Mouse (Mus musculus): ENCODE measurements around the gene Rnf207. TPM values are rescaled to one million over a fixed set of nuclear protein-coding genes. Genes with fewer than 3 reads are reported as not detected.

Gene Rnf207
- polyA plus RNA-seq (2015; fragmentation: Nextera tagmentation; extraction: Ambion mirVana) = 2.9 and 3.3 TPM in 2 replicates

DNA sequence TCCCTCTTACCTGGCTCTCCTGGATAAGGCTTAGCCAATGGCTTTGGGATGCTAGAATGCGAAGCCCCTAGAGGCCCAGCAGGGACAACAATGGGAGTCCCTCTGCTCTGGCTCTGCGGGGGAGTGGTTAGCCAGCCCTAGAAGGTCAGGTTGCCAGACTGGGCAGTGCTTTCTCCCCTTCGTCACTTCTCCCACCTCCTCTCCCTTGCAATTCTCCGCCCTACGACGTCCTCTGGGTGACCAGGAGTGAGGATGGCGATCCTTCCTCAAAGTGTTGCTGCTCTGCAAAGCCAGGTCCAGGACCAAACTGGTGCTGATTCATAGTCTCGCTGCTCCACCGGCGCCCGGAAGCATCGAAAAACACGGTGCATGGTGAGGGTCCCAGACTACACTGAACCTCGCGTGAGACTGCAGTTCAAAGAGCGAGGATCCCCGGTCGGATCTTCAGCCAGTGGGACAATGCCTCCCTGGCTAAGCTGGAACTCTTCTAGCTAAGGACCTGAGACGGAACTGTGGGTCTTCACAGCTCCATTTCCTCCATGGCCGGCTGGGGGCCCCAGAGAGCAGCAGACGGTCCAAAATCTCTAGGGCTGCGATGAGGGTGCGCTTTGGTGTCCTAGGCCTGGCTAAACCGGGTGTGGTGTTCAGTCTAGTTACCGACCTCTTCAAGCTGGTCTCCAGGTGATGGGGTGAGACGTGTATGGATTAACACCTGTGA, at the start of gene Rnf207:
Rnf207 (minus strand) TSS at position 477 of the 718 bp plus-strand sequence.
- peaks cover 49% of the 10 kb centered on the region for H3K27me3 ChIP-seq
- peak within 1 kb of the TSS; percentile 45 for H3K4me2 ChIP-seq
- no peak for ATAC-seq (ENCODE audit: borderline replicate concordance, extremely low read depth, low FRiP score, low TSS enrichment)
- no peaks in the 10 kb centered on the region for H3K9me3 ChIP-seq
- whole genome bisulfite sequencing = 3% methylated on average over 26 of the region's 26 CpGs
- no peaks in the 10 kb centered on the region for H3K36me3 ChIP-seq
- H3K4me1 ChIP-seq = peaks cover 8% of the 10 kb centered on the region
- H3K9ac ChIP-seq = peak within 1 kb of the TSS; percentile 18; the same call in 1 of the 2 replicates
- no peak within 1 kb of the TSS for H3K27ac ChIP-seq
- peak within 1 kb of the TSS; percentile 12; the same call in 1 of the 2 replicates for H3K4me3 ChIP-seq

DNA sequence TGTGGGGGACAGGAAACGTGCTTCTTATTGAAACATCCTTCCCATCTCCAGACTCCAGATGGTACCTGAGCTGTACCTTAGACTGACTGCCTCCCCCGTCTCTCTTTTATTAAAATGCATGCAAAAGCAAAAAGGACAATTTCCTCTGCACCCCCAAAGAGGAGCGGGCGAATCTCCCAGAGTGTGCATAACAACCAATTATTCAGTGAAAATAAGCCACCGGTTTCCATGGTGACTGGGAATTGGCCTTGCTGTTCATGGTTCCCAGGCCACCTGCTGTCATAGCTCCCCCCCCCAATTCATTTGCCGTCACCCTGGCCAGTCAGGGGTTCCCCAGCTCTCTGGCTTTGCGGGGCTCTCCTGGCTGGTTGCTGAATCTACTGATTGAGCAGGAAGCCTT, 46.4 kb upstream of the Rnf207 start:
- H3K27me3 ChIP-seq = peaks cover 14% of the 10 kb centered on the region
- 74% methylated on average over 7 of the region's 7 CpGs for WGBS
- H3K4me1 ChIP-seq = no peaks in the 10 kb centered on the region
- ATAC-seq (ENCODE audit: borderline replicate concordance, extremely low read depth, low FRiP score, low TSS enrichment) = no peak
- H3K27ac ChIP-seq = no peak overlapping the region
- no peak overlapping the region for H3K9ac ChIP-seq
- no peak overlapping the region for H3K4me3 ChIP-seq
- no peaks in the 10 kb centered on the region for H3K9me3 ChIP-seq
- no peak overlapping the region for H3K4me2 ChIP-seq
- no peaks in the 10 kb centered on the region for H3K36me3 ChIP-seq

DNA sequence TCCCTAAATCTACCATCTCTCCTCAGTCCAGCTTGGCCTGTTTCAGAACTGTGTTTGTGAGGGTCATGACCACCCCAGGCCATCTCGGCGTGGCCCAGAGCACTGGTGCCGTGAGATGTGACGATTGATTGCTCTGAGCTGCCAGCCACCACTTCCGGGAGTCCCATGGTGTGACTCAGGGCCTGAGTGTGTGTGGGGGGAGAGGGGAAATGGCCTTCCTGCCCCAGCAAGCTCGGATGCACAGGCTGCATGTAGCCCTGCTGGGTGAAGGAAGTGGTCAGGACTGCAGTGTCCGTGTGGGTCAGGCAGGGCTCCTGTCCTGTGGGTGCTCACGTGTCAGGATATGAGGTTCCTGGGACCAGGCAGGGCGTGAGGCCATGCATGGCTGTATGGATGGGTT, 43.4 kb upstream of the Rnf207 start:
- H3K4me3 ChIP-seq = no peak overlapping the region
- WGBS = 31% methylated on average over 9 of the region's 9 CpGs
- no peak for ATAC-seq (ENCODE audit: borderline replicate concordance, extremely low read depth, low FRiP score, low TSS enrichment)

DNA sequence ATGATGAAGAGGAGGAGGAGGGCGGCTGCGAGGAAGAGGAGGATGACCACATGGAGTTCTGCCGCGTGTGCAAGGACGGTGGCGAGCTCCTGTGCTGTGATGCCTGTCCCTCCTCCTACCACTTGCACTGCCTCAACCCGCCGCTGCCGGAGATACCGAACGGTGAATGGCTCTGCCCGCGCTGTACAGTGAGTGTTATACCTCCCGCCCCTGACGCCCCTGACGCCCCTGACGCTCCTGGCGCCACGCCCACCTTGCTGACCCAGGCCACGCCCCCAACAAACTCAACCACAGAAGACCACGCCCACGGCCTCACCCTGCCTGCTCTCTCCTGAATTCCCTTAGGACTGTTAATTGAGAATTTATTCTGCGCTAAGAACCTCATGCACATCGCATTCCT, 42.1 kb upstream of the Rnf207 start:
- ATAC-seq (ENCODE audit: borderline replicate concordance, extremely low read depth, low FRiP score, low TSS enrichment) = peak; percentile 12; the same call in 1 of the 2 replicates
- no peaks in the 10 kb centered on the region for H3K9me3 ChIP-seq

More for the DNA sequence above, 43.4 kb upstream of the Rnf207 start:
- Histone ChIP-seq H3K27me3 (peaks cover 28% of the 10 kb centered on the region), H3K27ac (no peak overlapping the region), H3K36me3 (no peaks in the 10 kb centered on the region), H3K4me2 (no peak overlapping the region), H3K9ac (no peak overlapping the region), H3K9me3 (no peaks in the 10 kb centered on the region), H3K4me1 (no peaks in the 10 kb centered on the region)

DNA sequence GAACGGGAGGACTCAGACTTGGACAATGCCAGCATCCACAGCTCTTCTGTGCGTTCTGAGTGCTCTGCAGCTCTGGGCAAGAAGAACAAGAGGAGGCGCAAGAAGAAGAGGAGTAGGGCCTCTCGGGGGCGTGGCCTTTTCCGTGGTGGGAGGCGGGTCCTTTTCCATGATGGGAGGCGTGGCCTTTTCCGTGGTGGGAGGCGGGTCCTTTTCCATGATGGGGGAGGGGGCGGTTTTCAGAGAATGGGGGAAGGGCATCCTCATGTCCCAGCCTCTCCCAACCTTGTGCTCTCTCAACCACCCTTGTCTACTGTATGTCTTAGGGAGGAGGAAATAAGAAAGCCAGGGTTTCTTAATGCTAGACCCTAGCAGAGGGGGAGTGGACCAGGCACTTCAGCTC, 40.9 kb upstream of the Rnf207 start:
- no peak overlapping the region for H3K9ac ChIP-seq
- 10% methylated on average over 11 of the region's 11 CpGs for WGBS
- H3K4me2 ChIP-seq = no peak overlapping the region
- H3K27me3 ChIP-seq = peaks cover 28% of the 10 kb centered on the region
- H3K36me3 ChIP-seq = no peaks in the 10 kb centered on the region
- no peaks in the 10 kb centered on the region for H3K9me3 ChIP-seq
- no peak for ATAC-seq (ENCODE audit: borderline replicate concordance, extremely low read depth, low FRiP score, low TSS enrichment)
- no peaks in the 10 kb centered on the region for H3K4me1 ChIP-seq
- H3K27ac ChIP-seq = no peak overlapping the region
- H3K4me3 ChIP-seq = no peak overlapping the region

More for the DNA sequence above, 42.1 kb upstream of the Rnf207 start:
- Histone ChIP-seq H3K4me1 (no peaks in the 10 kb centered on the region), H3K9ac (no peak overlapping the region), H3K27ac (no peak overlapping the region), H3K4me2 (peak overlapping the region; percentile 36), H3K27me3 (peaks cover 28% of the 10 kb centered on the region), H3K36me3 (no peaks in the 10 kb centered on the region), H3K4me3 (no peak overlapping the region)
- WGBS = 5% methylated on average over 24 of the region's 24 CpGs

DNA sequence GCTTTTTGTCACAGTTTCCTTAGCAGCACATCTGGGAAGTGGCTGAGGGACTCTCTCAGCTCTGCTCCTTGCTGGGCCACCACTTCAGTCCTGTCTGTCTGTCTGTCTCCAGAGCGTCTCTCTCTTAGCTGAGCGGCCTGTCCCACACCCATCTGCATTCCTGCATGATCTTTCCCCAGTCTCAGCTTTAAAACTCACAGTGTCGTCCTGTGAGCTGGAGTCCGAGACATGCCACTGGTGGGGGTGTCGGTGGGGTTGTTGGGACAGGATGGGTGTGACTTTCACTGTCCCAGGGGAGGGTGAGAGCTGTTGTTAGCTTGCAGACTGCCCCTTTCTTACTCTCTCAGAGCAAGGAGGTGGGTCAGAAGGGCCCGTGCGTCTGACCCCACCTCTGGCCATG, 36.9 kb upstream of the Rnf207 start:
- Histone ChIP-seq H3K9me3 (no peaks in the 10 kb centered on the region), H3K27ac (no peak overlapping the region), H3K4me1 (no peaks in the 10 kb centered on the region), H3K4me2 (no peak overlapping the region), H3K27me3 (peaks cover 31% of the 10 kb centered on the region), H3K36me3 (no peaks in the 10 kb centered on the region), H3K9ac (no peak overlapping the region), H3K4me3 (no peak overlapping the region)
- WGBS = 72% methylated on average over 7 of the region's 7 CpGs
- no peak for ATAC-seq (ENCODE audit: borderline replicate concordance, extremely low read depth, low FRiP score, low TSS enrichment)

DNA sequence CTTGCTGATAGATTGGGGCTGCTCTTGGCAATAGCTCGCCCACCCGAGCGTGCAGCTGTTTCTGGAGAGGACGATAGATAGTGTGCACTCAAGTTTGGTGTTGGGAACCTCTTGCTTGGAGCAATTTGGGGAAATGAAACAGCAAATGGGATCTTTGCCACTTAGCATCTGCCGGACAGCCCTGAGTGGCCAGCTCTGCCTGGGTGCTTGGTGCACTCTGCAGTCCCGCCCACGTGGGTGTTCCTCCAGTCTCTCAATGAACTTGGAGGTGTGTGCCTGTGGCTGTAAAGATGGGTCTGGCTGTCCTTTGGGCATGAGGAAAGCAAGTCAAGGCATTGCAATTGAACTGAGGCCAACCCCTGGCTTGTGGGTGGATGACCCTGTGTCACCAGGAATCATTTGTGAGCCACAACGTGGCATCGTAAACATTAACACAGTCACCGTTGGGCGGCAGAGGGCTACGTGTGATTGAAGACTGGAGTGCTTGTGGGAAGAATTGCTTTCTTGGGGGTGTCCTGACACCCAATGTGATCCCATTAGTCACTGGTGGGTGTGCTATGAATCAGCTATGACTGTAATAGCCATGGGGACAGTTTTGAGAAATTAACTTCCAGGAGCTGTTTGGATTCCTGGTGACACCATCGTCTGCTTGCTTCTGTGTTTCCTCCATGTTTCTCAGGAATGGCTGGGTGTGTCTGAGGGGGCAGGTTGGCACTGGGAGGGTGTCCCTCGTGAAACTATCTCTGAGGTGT, 35.3 kb upstream of the Rnf207 start:
- ATAC-seq (ENCODE audit: borderline replicate concordance, extremely low read depth, low FRiP score, low TSS enrichment) = no peak
- no peaks in the 10 kb centered on the region for H3K9me3 ChIP-seq
- no peak overlapping the region for H3K9ac ChIP-seq
- H3K36me3 ChIP-seq = no peaks in the 10 kb centered on the region
- 51% methylated on average over 14 of the region's 14 CpGs for WGBS
- no peaks in the 10 kb centered on the region for H3K4me1 ChIP-seq
- no peak overlapping the region for H3K4me2 ChIP-seq
- no peak overlapping the region for H3K27ac ChIP-seq
- peaks cover 29% of the 10 kb centered on the region for H3K27me3 ChIP-seq
- H3K4me3 ChIP-seq = no peak overlapping the region

DNA sequence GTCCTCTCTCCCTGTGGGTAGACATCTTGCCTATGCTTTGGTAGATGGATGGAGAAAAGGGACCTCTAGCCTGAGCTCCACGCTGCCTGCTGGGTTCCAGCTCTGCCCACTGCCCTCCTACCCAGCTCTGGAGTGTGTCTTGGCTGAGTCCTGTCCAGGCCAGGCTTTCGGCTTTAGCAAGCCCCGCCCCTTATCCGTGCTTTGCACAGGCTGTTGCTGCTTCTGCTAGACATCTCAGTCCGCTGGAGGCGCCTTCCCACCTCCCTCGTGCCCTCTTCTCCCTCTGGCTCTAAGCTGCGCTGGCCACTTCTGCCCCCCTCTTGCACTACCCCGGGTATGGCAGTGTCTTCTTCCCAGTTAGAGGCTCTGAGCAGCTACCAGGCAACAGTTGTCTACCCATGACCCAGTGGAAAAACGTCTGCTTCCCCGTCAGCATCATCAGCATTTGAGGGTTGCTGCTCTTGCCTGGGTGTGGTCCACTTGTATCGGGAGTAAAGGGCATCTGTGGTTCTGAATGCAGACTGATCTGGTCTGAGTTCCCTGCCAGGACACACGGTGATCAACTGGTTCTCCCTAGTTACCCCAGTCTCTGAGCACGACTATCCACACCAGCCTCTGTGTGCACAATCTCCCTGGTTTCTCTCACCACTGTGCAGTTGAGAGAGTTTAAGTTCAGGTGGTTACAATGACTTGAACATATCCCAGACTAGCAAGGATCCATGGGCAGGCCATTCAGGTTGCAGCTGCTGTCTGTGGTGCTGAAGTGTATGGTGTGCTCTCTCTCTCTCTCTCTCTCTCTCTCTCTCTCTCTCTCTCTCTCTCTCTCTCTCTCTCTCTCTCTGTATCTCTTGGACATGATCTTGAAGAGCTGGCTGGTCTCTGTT, 32.9 kb upstream of the Rnf207 start:
- Histone ChIP-seq H3K4me1 (no peaks in the 10 kb centered on the region), H3K4me3 (no peak overlapping the region), H3K27ac (no peak overlapping the region), H3K27me3 (peaks cover 35% of the 10 kb centered on the region), H3K4me2 (no peak overlapping the region), H3K9me3 (no peaks in the 10 kb centered on the region), H3K36me3 (no peaks in the 10 kb centered on the region), H3K9ac (no peak overlapping the region)
- no peak for ATAC-seq (ENCODE audit: borderline replicate concordance, extremely low read depth, low FRiP score, low TSS enrichment)
- WGBS = 11% methylated on average over 14 of the region's 14 CpGs

DNA sequence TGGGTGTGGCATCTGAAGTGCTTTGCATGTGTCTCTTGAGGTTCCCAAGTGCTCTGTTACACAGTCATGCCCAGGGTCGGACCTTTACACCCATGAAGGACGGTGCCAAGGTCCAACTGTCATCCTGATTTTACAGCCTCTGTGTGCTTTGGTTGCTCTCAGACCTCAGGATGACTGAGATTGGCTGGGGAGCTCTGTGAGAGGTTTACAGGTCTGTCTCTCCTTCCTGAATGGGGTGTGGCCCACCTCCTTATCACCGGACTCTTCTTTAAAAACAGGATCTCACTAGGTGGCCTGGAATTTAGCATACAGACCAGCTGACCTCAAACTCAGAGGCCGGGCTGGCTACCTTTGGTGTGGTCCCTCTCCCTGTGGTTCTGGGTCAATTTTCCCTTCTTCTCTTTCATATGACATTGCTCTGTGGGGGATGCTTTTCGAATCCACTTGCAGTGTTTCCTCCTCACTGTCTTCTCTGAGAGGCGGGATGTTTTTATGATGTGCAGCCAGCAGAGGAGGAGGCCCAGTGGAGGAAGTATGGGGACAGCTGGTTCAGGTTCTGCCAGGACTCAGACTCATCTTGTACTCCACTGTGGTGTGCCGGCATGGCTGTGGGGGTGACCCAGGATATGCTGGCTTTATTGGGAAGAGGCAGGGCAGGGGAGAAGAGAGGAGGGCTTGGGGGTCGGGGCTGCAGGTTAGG, 32.1 kb upstream of the Rnf207 start:
- Histone ChIP-seq H3K27me3 (peaks cover 35% of the 10 kb centered on the region), H3K36me3 (no peaks in the 10 kb centered on the region), H3K4me2 (no peak overlapping the region), H3K27ac (no peak overlapping the region), H3K4me3 (no peak overlapping the region), H3K4me1 (no peaks in the 10 kb centered on the region), H3K9ac (no peak overlapping the region), H3K9me3 (no peaks in the 10 kb centered on the region)
- WGBS = 22% methylated on average over 8 of the region's 8 CpGs
- ATAC-seq (ENCODE audit: borderline replicate concordance, extremely low read depth, low FRiP score, low TSS enrichment) = no peak

DNA sequence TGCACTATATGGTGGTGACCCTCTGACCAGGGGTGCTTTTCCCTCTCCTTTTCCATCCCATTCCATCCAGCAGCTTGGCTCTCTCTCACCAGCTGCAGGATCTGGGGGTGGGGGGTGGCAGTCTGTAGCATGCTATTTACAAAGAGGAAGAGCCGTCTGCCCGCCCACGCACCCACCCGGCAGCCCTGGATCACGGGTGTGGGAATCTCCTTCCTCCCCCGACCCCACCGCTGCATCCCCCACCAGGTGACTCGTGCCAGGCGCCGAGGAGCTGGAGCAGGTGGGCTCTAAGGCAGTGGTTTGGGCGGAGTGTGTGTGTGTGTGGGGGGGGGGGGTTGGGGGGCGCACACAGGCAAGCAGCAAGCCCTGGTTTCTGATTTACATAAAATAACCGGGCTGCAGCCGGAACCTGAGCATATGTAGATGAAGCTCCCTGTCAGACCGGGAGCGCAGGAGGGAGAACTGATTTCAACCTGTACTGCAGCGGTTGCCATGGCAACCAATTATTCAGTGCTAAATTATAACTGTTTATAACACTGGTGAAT, 31.1 kb upstream of the Rnf207 start:
- Histone ChIP-seq H3K27ac (no peak overlapping the region), H3K9ac (no peak overlapping the region), H3K4me1 (no peaks in the 10 kb centered on the region), H3K36me3 (no peaks in the 10 kb centered on the region), H3K4me2 (no peak overlapping the region), H3K27me3 (peaks cover 35% of the 10 kb centered on the region), H3K9me3 (no peaks in the 10 kb centered on the region), H3K4me3 (no peak overlapping the region)
- 9% methylated on average over 17 of the region's 17 CpGs for WGBS
- no peak for ATAC-seq (ENCODE audit: borderline replicate concordance, extremely low read depth, low FRiP score, low TSS enrichment)

Data from lung, embryonic 15.5 days (tissue).